Mouse (Mus musculus) midbrain, embryonic 11.5 days (tissue): ENCODE measurements at regions not wholly inside any gene's neighbourhood (a gene's known extent, or its start where the extent isn't known, plus 50 kb on each side); places are given as distances from the start of the nearest gene placed in this dataset.
A peak's percentile ranks its signal among the peaks of the same experiment; 100 is the strongest.

ENCODE experiments used
- ATAC-seq: fragments of 200-750 bp; cut with Nextera tagmentation; 2 replicates; pipeline ENCODE4 v1.8.0; 2017; ENCODE audit warnings: moderate TSS enrichment, moderate library complexity; ENCODE audit not compliant: low FRiP score
- DNase-seq: peaks from one replicate; pipeline ENCODE4 v3.0.0; 2015; ENCODE audit warnings: low spot score; ENCODE audit errors: missing footprints
- H3K27ac ChIP-seq: fragments of 300-500 bp; sonication (generic); 2 replicates; pipeline ENCODE4 v1.5.1; 2014; ENCODE audit warnings: low read depth, low read length
- H3K27me3 ChIP-seq: fragments of 300-500 bp; sonication (generic); 2 replicates; pipeline ENCODE4 v1.6.1; 2014; ENCODE audit warnings: mild to moderate bottlenecking, low read length, moderate library complexity, mixed read lengths; ENCODE audit not compliant: control insufficient read depth, insufficient read depth
- H3K36me3 ChIP-seq: fragments of 300-500 bp; sonication (generic); 2 replicates; pipeline ENCODE4 v1.6.1; 2014; ENCODE audit warnings: mild to moderate bottlenecking, low read length, moderate library complexity, mixed read lengths; ENCODE audit not compliant: control insufficient read depth, insufficient read depth
- H3K4me1 ChIP-seq: fragments of 300-500 bp; sonication (generic); 2 replicates; pipeline ENCODE4 v1.6.1; 2014; ENCODE audit warnings: low read length; ENCODE audit not compliant: control insufficient read depth, insufficient read depth
- H3K4me2 ChIP-seq: fragments of 300-500 bp; sonication (generic); 2 replicates; pipeline ENCODE4 v1.6.1; 2014; ENCODE audit warnings: mild to moderate bottlenecking, moderate library complexity
- H3K4me3 ChIP-seq: fragments of 300-500 bp; sonication (generic); 2 replicates; pipeline ENCODE4 v1.5.1; 2014; ENCODE audit warnings: low read depth, low read length
- H3K9ac ChIP-seq: fragments of 300-500 bp; sonication (generic); 2 replicates; pipeline ENCODE4 v1.6.1; 2014; ENCODE audit warnings: low read length
- H3K9me3 ChIP-seq: fragments of 300-500 bp; sonication (generic); 2 replicates; pipeline ENCODE4 v1.6.1; 2016; ENCODE audit warnings: low read length; ENCODE audit not compliant: control insufficient read depth
- WGBS: fragments of 180-500 bp; shearing (Covaris S2); extraction: QIAGEN DNeasy Blood & Tissue Kit; methylation state at CpG from one replicate; pipeline ENCODE4 v1.1.7; 2014; 5-methylcytosine and 5-hydroxymethylcytosine counted together

DNA sequence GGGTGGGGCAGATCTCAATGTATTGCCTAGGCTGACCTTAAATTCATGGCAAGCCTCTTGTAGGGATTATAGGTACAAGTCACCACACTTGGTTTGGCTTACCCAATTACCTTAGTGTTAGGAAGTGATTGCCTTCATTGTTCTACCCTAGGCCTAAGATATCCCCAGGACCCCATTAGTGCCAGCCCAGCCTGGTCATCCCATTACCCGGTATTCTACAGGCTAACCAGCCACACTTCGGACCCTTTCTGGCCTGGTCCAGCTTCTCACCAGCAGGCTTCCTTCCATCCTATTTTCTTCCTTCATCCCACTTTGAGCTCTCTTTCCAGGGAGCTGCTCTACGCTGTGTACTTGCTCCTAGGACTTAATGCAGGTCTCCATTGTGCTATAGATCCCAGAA is 59.5 kb downstream of the Tex35 start:
- no peak for DNase-seq
- Histone ChIP-seq H3K9me3 (no peaks in the 10 kb centered on the region), H3K9ac (no peak overlapping the region), H3K27me3 (no peaks in the 10 kb centered on the region), H3K4me3 (no peak overlapping the region), H3K27ac (no peak overlapping the region), H3K4me2 (no peak overlapping the region), H3K4me1 (peaks cover 15% of the 10 kb centered on the region), H3K36me3 (no peaks in the 10 kb centered on the region)
- peak; percentile 20; the same call in 1 of the 2 replicates for ATAC-seq
- WGBS: 85% methylated on average over 3 of the region's 3 CpGs

DNA sequence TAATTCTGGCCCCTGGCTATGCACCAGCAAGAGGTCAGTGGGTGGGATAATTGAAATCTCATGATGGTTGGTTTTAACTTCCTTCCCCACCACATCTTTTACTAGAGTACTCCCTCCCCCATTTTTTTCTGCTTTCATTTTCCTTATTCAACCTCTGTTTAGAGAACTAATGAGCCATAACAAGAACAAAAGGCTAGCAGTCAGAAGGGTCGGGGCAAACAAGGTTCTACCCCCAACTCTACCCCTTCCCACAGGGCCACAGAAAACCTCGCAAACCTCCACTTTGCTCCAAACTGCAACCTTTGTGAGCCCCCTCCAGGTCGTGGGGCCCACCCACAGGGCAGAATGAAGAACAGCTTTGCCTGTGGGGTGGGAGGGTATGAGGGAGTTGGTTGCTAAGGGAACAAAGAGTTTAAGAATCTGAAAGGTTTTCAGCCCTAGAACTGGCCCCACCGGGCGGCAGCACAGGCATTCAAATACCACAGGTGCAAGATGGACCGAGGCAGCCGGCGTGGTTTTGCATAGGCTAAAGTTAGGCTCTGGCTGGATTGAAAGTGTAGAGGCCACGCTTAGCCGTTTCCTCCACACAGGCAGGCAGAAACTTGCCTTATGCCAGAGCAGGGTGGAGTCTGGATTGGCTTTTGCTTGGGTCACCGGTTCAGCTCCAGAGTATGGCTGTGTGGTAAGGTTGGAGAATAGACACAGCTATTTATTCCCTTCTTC is 60.1 kb downstream of the Tex35 start:
- H3K27me3 ChIP-seq: no peaks in the 10 kb centered on the region
- 8% methylated on average over 11 of the region's 11 CpGs for WGBS
- H3K4me3 ChIP-seq: no peak overlapping the region
- peaks cover 15% of the 10 kb centered on the region for H3K4me1 ChIP-seq
- H3K36me3 ChIP-seq: no peaks in the 10 kb centered on the region
- peak overlapping the region; percentile 6; the same call in 1 of the 2 replicates for H3K4me2 ChIP-seq
- peak; percentile 90 for DNase-seq
- ATAC-seq: peak; percentile 76
- no peaks in the 10 kb centered on the region for H3K9me3 ChIP-seq
- no peak overlapping the region for H3K27ac ChIP-seq
- no peak overlapping the region for H3K9ac ChIP-seq

DNA sequence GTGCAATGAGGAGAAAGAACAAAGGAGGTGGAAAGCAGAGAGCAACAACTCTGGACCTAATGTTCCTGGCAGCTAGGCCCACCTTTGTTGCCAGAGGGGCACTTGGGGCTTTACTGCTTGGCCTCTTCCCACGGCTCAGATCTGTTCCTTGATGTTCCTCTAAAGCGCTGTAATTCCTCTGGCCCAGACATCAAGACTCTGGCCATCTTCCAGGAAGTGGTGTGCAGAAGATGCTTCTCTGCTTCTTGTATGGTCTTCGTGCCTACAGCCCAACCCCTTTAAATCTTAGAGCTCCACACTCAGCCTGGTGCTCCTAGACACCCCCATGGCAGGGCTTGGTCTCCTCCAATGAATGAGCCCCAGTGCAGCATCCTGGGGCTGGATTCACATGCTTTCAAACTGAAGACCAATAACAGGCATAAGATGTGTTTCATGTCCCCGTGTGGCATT is 60.7 kb downstream of the Tex35 start:
- Histone ChIP-seq H3K27ac (no peak overlapping the region), H3K4me3 (no peak overlapping the region), H3K4me2 (no peak overlapping the region), H3K4me1 (peaks cover 15% of the 10 kb centered on the region), H3K36me3 (no peaks in the 10 kb centered on the region), H3K9ac (no peak overlapping the region), H3K27me3 (no peaks in the 10 kb centered on the region), H3K9me3 (no peaks in the 10 kb centered on the region)
- ATAC-seq (peak; percentile 31; the same call in 1 of the 2 replicates), DNase-seq (no peak)
- 59% methylated on average over 4 of the region's 4 CpGs for WGBS

DNA sequence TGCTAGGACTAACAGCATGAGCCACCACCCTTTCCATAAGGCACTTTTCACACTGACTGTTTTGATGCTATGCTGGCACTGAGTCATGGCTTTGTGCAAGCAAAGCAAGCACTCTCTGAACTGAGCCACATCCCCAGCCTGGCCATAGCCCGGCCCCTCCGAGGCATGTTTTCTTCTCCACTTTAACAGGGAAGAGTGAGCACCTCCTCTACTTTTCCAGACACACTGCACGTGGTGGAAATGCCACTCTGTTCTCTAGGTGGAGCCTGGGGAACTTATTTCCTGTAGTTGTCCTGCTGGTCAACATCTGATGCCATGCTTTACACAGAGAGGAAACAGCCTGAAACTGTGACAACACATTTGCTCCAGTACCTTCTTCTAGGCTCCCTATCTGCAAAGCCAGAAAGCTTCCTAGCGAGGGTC is 61.7 kb downstream of the Tex35 start:
- no peak overlapping the region for H3K27ac ChIP-seq
- DNase-seq: no peak

DNA sequence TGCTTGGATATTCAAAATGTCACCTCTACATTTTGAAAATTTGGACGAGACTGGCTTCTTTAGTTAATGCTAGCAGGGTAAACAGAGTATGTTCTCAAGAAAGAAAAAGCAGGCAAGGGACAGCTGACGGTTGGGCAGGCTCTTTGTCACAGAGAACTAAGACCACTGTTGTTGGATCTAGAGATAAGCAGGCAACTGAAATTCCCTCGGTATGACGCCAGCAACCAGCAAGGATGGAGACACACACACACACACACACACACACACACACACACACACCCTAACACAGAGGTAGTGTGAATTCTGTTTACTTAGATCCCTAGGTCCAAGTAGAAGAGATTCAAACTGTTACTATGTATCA is 68.7 kb downstream of the Tex35 start:
- no peaks in the 10 kb centered on the region for H3K36me3 ChIP-seq
- H3K4me1 ChIP-seq: peaks cover 22% of the 10 kb centered on the region
- DNase-seq (peak; percentile 87), ATAC-seq (peak; percentile 59)
- H3K4me3 ChIP-seq: no peak overlapping the region
- 13% methylated on average over 4 of the region's 4 CpGs for WGBS
- peak overlapping the region; percentile 14 for H3K4me2 ChIP-seq
- no peaks in the 10 kb centered on the region for H3K27me3 ChIP-seq
- no peaks in the 10 kb centered on the region for H3K9me3 ChIP-seq
- H3K27ac ChIP-seq: peak overlapping the region; percentile 55
- no peak overlapping the region for H3K9ac ChIP-seq

More for the DNA sequence above, 61.7 kb downstream of the Tex35 start:
- ATAC-seq: no peak
- Histone ChIP-seq H3K9ac (no peak overlapping the region), H3K4me2 (no peak overlapping the region), H3K27me3 (no peaks in the 10 kb centered on the region), H3K9me3 (no peaks in the 10 kb centered on the region), H3K4me3 (no peak overlapping the region), H3K4me1 (peaks cover 15% of the 10 kb centered on the region), H3K36me3 (no peaks in the 10 kb centered on the region)
- WGBS: 91% methylated on average over 4 of the region's 4 CpGs

DNA sequence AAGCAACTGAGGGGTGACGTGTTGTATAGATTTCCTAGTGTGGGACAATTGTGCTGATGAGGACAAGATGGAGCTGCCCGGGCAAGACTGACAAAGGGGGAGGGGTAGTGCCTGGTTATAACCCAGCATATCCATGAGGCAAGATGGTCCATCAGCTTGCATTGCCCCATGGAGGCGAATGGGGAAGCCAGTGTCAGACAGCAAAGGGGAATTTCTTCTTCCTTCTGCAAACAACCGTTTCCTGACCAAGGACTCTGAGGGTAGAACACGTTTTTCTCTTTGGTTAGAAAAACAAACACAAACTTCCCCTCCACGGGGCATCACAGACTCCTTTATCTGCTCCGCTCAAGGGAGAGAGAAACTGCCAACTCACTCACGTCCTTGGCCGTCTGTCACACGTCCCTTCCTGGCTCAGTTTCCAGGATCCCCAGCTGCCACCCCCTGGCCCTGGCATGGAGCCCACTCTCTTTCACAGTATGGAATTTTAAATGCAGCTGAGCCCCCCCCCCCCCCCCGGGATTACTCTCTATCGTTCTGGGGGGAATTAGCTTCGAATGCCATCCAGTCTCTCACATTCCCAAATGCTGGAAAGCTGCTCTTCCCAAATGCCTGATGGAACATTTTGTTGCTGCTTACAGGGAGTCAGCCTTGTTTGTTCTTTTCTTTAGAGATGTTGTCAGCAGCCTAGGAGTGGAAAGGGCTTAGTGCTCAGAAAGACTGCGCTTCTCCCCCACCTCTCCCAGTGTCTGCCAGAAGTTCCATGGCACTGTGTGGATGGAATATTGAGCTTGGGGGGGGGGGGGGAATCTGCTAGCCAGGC is 69.3 kb downstream of the Tex35 start:
- 18% methylated on average over 14 of the region's 14 CpGs for WGBS
- Histone ChIP-seq H3K27ac (peak overlapping the region; percentile 55), H3K4me2 (peak overlapping the region; percentile 14), H3K4me3 (no peak overlapping the region), H3K9ac (no peak overlapping the region), H3K4me1 (peaks cover 22% of the 10 kb centered on the region), H3K9me3 (no peaks in the 10 kb centered on the region), H3K27me3 (no peaks in the 10 kb centered on the region), H3K36me3 (no peaks in the 10 kb centered on the region)
- DNase-seq: peak; percentile 92
- peak; percentile 84 for ATAC-seq

DNA sequence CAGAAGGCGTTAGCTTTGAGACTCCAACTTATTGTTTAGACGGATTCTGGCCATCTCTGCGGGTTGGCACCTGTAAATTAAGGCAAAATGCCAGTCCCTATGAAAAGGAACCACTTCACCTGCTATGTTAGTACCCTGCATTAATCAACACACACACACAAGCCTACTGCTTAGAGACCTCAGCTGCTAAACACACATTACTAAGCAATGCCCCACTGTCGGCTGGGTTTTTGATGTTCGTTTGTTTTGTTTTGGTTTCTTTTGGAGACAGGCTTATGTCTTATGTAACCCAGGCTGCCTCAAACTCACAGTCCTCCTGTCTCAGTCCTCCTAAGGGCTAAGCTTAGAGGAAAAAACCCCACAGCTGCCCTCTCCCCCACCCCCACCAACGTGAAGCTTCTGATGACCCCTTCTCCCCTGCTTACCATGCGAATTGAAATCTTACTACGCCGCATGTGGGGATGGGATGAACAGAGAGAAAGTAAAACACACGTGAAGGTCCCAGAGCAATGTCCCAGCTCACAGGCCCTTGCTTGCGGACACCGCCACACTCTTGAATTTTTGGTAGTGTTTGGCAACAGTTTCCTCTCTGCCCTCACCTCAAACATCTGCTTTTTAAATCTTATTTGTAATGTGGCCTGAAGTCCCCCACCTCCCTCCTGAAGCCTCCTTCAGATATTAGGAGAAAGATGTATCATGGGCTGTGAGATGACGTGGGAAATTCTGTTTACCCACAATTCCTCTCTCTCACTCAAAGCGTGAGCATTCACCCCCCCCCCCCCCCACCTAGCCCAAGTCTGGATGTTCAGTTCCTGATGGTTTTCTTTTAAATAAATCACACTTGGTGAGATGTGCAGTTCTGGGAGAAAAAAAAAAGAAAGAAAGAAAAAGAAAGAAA is 70.1 kb downstream of the Tex35 start:
- Histone ChIP-seq H3K27ac (0 out of 2 replicates have a peak overlapping the region, but pooled peaks have one; percentile 10), H3K9ac (no peak overlapping the region), H3K4me3 (no peak overlapping the region), H3K27me3 (no peaks in the 10 kb centered on the region), H3K4me1 (peaks cover 22% of the 10 kb centered on the region), H3K36me3 (no peaks in the 10 kb centered on the region), H3K9me3 (no peaks in the 10 kb centered on the region), H3K4me2 (no peak overlapping the region)
- no peak for ATAC-seq
- peak; percentile 88 for DNase-seq
- WGBS: 65% methylated on average over 14 of the region's 14 CpGs

DNA sequence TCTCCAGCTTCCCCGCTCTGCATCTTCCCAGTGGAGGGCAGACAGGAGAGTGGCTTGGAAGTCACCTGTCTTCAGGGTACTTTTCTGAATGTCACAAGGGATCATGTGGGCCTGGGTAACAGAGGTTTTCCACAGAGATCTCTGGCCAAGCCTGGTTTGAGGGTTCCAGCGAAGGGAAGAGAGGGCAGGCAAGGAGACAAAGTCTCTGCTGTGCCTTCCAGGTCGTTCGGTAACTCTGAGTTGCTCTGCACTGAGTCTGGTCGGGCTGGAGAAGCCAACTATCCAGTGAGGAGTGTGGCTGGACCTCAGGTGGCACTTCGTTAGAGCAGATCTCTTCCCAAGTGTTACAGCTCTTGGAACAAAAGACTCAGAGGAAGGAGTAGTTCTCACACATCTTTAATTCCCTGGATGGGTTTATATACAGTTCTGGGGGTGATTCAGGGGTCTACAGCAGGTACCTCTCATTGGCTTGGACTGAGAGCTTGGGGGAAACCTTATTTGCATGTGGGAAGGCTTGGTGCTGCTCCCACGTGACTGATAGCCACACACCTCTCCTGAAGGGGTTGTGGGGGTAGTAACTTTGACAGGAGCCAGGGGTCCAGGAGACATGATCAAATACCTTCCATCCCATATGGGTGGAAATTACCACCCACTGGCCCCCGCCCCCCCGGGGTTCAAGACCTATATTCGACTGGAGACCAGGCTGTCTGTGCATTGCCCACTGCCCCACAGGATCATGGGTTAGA is 71.1 kb downstream of the Tex35 start:
- ATAC-seq: no peak
- H3K36me3 ChIP-seq: no peaks in the 10 kb centered on the region

More for the DNA sequence above, 71.1 kb downstream of the Tex35 start:
- Histone ChIP-seq H3K27ac (no peak overlapping the region), H3K4me1 (peaks cover 22% of the 10 kb centered on the region), H3K27me3 (no peaks in the 10 kb centered on the region), H3K4me2 (no peak overlapping the region), H3K9me3 (no peaks in the 10 kb centered on the region), H3K9ac (no peak overlapping the region), H3K4me3 (no peak overlapping the region)
- DNase-seq: no peak
- WGBS: 87% methylated on average over 10 of the region's 10 CpGs
